Mouse (Mus musculus): ENCODE results near the gene Snap91. TPM values are rescaled to one million over a fixed set of nuclear protein-coding genes. Genes with fewer than 3 reads are reported as not detected.

Snap91 gene
- not detected in 2 replicates for polyA plus RNA-seq (2012; ENCODE audit: insufficient read depth, insufficient read length, missing spikeins)

GRCm38 (mm10) chr9:86880113-86880972, at the start of gene Snap91:
Snap91 (minus strand) TSS chr9:86880654.
- Histone ChIP-seq H3K4me3 (ENCODE audit: insufficient read depth, low read length) (peak within 1 kb of the TSS; percentile 57), H3K4me1 (ENCODE audit: control insufficient read depth, insufficient read depth, low read length) (no peaks in the 10 kb centered on the region), H3K27ac (ENCODE audit: insufficient read depth, low read depth, low read length) (no peak within 1 kb of the TSS)
- TF ChIP-seq CTCF (IDR thresholded peaks at IDR 0.05; ENCODE audit: low read depth, low read length) (no peak), POLR2A (IDR thresholded peaks at IDR 0.05; ENCODE audit: borderline replicate concordance, low read depth, low read length) (no peak)

GRCm38 (mm10) chr9:86926519-86926918, 46.1 kb upstream of the Snap91 start:
- TF ChIP-seq CTCF (IDR thresholded peaks at IDR 0.05; ENCODE audit: low read depth, low read length) (no peak), POLR2A (IDR thresholded peaks at IDR 0.05; ENCODE audit: borderline replicate concordance, low read depth, low read length) (no peak)
- no peaks in the 10 kb centered on the region for H3K4me1 ChIP-seq (ENCODE audit: control insufficient read depth, insufficient read depth, low read length)
- no peak overlapping the region for H3K27ac ChIP-seq (ENCODE audit: insufficient read depth, low read depth, low read length)
- no peak overlapping the region for H3K4me3 ChIP-seq (ENCODE audit: insufficient read depth, low read length)

GRCm38 (mm10) chr9:86925688-86926087, 45.2 kb upstream of the Snap91 start:
- TF ChIP-seq CTCF (IDR thresholded peaks at IDR 0.05; ENCODE audit: low read depth, low read length) (no peak), POLR2A (IDR thresholded peaks at IDR 0.05; ENCODE audit: borderline replicate concordance, low read depth, low read length) (no peak)
- no peak overlapping the region for H3K4me3 ChIP-seq (ENCODE audit: insufficient read depth, low read length)
- H3K27ac ChIP-seq (ENCODE audit: insufficient read depth, low read depth, low read length), result no peak overlapping the region
- H3K4me1 ChIP-seq (ENCODE audit: control insufficient read depth, insufficient read depth, low read length), result no peaks in the 10 kb centered on the region

GRCm38 (mm10) chr9:86922430-86922829, 42.0 kb upstream of the Snap91 start:
- H3K27ac ChIP-seq (ENCODE audit: insufficient read depth, low read depth, low read length), result no peak overlapping the region
- H3K4me1 ChIP-seq (ENCODE audit: control insufficient read depth, insufficient read depth, low read length), result no peaks in the 10 kb centered on the region
- no peak for TF ChIP-seq POLR2A (IDR thresholded peaks at IDR 0.05; ENCODE audit: borderline replicate concordance, low read depth, low read length)
- TF ChIP-seq CTCF (IDR thresholded peaks at IDR 0.05; ENCODE audit: low read depth, low read length), result no peak
- no peak overlapping the region for H3K4me3 ChIP-seq (ENCODE audit: insufficient read depth, low read length)

- H3K4me3 ChIP-seq (ENCODE audit: insufficient read depth, low read length), result no peak overlapping the region
- TF ChIP-seq CTCF (IDR thresholded peaks at IDR 0.05; ENCODE audit: low read depth, low read length), result no peak
- TF ChIP-seq POLR2A (IDR thresholded peaks at IDR 0.05; ENCODE audit: borderline replicate concordance, low read depth, low read length), result no peak
- no peaks in the 10 kb centered on the region for H3K4me1 ChIP-seq (ENCODE audit: control insufficient read depth, insufficient read depth, low read length)
- no peak overlapping the region for H3K27ac ChIP-seq (ENCODE audit: insufficient read depth, low read depth, low read length)
These were observed 36.1 kb upstream of the Snap91 start for GRCm38 (mm10) chr9:86916543-86916942.

GRCm38 (mm10) chr9:86899502-86900199, 19.2 kb upstream of the Snap91 start:
- 0 out of 2 replicates have a peak, but pooled peaks cover 2% of the 10 kb centered on the region for H3K4me1 ChIP-seq (ENCODE audit: control insufficient read depth, insufficient read depth, low read length)
- TF ChIP-seq CTCF (IDR thresholded peaks at IDR 0.05; ENCODE audit: low read depth, low read length) (no peak), POLR2A (IDR thresholded peaks at IDR 0.05; ENCODE audit: borderline replicate concordance, low read depth, low read length) (no peak)
- H3K27ac ChIP-seq (ENCODE audit: insufficient read depth, low read depth, low read length), result no peak overlapping the region
- H3K4me3 ChIP-seq (ENCODE audit: insufficient read depth, low read length), result no peak overlapping the region

GRCm38 (mm10) chr9:86879216-86880112, 990 bp downstream of the Snap91 start:
- Histone ChIP-seq H3K27ac (ENCODE audit: insufficient read depth, low read depth, low read length) (no peak overlapping the region), H3K4me3 (ENCODE audit: insufficient read depth, low read length) (peak overlapping the region; percentile 57), H3K4me1 (ENCODE audit: control insufficient read depth, insufficient read depth, low read length) (no peaks in the 10 kb centered on the region)
- TF ChIP-seq CTCF (IDR thresholded peaks at IDR 0.05; ENCODE audit: low read depth, low read length), result no peak
- no peak for TF ChIP-seq POLR2A (IDR thresholded peaks at IDR 0.05; ENCODE audit: borderline replicate concordance, low read depth, low read length)

GRCm38 (mm10) chr9:86878716-86879115, 1.7 kb downstream of the Snap91 start:
- no peak overlapping the region for H3K4me3 ChIP-seq (ENCODE audit: insufficient read depth, low read length)
- no peak overlapping the region for H3K27ac ChIP-seq (ENCODE audit: insufficient read depth, low read depth, low read length)
- TF ChIP-seq POLR2A (IDR thresholded peaks at IDR 0.05; ENCODE audit: borderline replicate concordance, low read depth, low read length) (no peak), CTCF (IDR thresholded peaks at IDR 0.05; ENCODE audit: low read depth, low read length) (no peak)
- no peaks in the 10 kb centered on the region for H3K4me1 ChIP-seq (ENCODE audit: control insufficient read depth, insufficient read depth, low read length)

- no peak for TF ChIP-seq CTCF (IDR thresholded peaks at IDR 0.05; ENCODE audit: low read depth, low read length)
- no peak for TF ChIP-seq POLR2A (IDR thresholded peaks at IDR 0.05; ENCODE audit: borderline replicate concordance, low read depth, low read length)
- Histone ChIP-seq H3K4me1 (ENCODE audit: control insufficient read depth, insufficient read depth, low read length) (no peaks in the 10 kb centered on the region), H3K4me3 (ENCODE audit: insufficient read depth, low read length) (no peak overlapping the region), H3K27ac (ENCODE audit: insufficient read depth, low read depth, low read length) (no peak overlapping the region)
These were observed 6.8 kb downstream of the Snap91 start for GRCm38 (mm10) chr9:86873681-86874080.
